25 mouse cellular contexts compared by ENCODE assay signal in the genomic region with DNA sequence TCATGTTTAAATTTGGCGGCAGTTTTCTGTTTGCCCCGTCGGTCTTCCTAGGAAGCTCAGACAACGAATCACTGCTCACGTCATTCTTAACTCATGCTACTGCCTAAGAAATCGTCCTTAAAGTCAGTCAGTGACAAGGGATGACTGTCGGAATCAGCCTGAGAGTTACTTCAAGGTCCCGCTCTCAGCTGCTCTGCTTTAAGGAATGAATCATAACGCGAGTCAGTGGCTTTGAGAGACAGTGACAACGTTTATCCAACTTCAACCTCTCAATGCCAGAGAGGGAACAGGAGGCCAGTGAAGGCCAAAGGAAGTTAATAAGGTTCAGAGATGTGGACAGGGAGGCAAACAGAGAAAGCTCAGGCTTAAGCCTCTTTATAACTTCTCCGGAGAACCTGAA. TPM values are rescaled to one million over a fixed set of nuclear protein-coding genes. Genes with fewer than 3 reads are reported as not detected.
DNase-seq lines count a peak whose midpoint lies in the region; TF ChIP-seq lines count a peak whose summit lies in the region.
"Had no signal": no experiment of that assay in that cellular context is flagged by ENCODE, and none has a peak within 500 bp of the region (broad histone marks: within the 10 kb centered on the region; RNA-seq: fewer than 3 reads in every experiment).

No protein-coding gene starts in this region.

- H3K4me1 ChIP-seq in embryonic fibroblast, embryonic 13.5 days (ENCODE audit: control insufficient read depth, insufficient read depth, low read length), result peaks cover 3% of the 10 kb centered on the region; the same call in 1 of the 2 replicates
- H3K4me1 ChIP-seq: embryonic facial prominence, embryonic 15.5 days; forebrain, embryonic 12.5 days; heart, embryonic 13.5 days; hindbrain, embryonic 15.5 days had no signal

- no peak for TF ChIP-seq POLR2A in embryonic fibroblast, embryonic 13.5 days (IDR thresholded peaks at IDR 0.05; ENCODE audit: low read depth, low read length)

- H3K4me3 ChIP-seq in embryonic fibroblast, embryonic 13.5 days (ENCODE audit: insufficient read depth, low read length), result no peak overlapping the region
- H3K4me3 ChIP-seq: embryonic facial prominence, embryonic 12.5 days; embryonic facial prominence, embryonic 15.5 days; erythroblast, embryonic 14.5 days; forebrain, embryonic 12.5 days; forebrain, embryonic 15.5 days; gastrocnemius, adult 2 months; heart, embryonic 13.5 days; hindbrain, embryonic 15.5 days had no signal

- no peak for TF ChIP-seq CTCF in embryonic fibroblast, embryonic 13.5 days (IDR thresholded peaks at IDR 0.05; ENCODE audit: borderline replicate concordance, insufficient read depth, low read length)

- peak; percentile 43 for DNase-seq in adrenal gland, adult 8-10 months
- DNase-seq in adrenal gland, postnatal 25 days, result no peak
- DNase-seq in Muller cell, postnatal 12 days (ENCODE audit: inconsistent ontology term), result peak; percentile 33
- DNase-seq in adrenal gland, postnatal 10 days, result peak; percentile 25
- DNase-seq in layer of hippocampus, adult 8-10 months (ENCODE audit: low spot score in 2 of 2), result no peak
- DNase-seq in layer of hippocampus, adult 9-11 months, result no peak
- DNase-seq: cerebellum, adult 11 months; cerebellum, adult 2 months; cerebellum, adult 9-11 months; cerebellum, postnatal 25 days; gastrocnemius, adult 2 months; gastrocnemius, postnatal 14 days; heart, adult 18-20 months; heart, postnatal 14 days; heart, postnatal 4 days; kidney, adult 2 months had no signal

- H3K27ac ChIP-seq in embryonic fibroblast, embryonic 13.5 days (ENCODE audit: insufficient read depth, low read length), result peak overlapping the region; percentile 54
- H3K27ac ChIP-seq: embryonic facial prominence, embryonic 12.5 days; embryonic facial prominence, embryonic 15.5 days; forebrain, embryonic 12.5 days; forebrain, embryonic 15.5 days; gastrocnemius, adult 2 months; heart, embryonic 13.5 days; hindbrain, embryonic 15.5 days had no signal

RNA-seq across cellular contexts. Expression of gene Fsip1, which starts 7.8 kb away (rescaled TPM):
- total RNA-seq in adrenal gland, adult 8-10 months (2022), result under 1 TPM; 0.26 to 0.77 (median 0.43) TPM
- 0.94 and 1.4 TPM in 2 replicates for total RNA-seq in adrenal gland, postnatal 25 days (2021)
- total RNA-seq in adrenal gland, postnatal 10 days (2021), result under 1 TPM; 0.45 to 0.79 TPM
- 0.92 and 0.93 TPM in 2 replicates for polyA plus RNA-seq in embryonic fibroblast, embryonic 13.5 days (2011; ENCODE audit: insufficient read length, low read depth, missing spikeins)
- total RNA-seq in layer of hippocampus, adult 8-10 months (2022), result 1 to 10 TPM in 3 of 4 experiments, under 1 TPM in 1; 0.72 to 1.7 (median 1.3) TPM
- total RNA-seq: gastrocnemius, adult 2 months; gastrocnemius, postnatal 14 days; gastrocnemius, postnatal 4 days; heart, adult 18-20 months had no signal
- polyA plus RNA-seq: erythroblast, embryonic 14.5 days; heart, embryonic 13.5 days had no signal

Comparison
In these comparisons a context has a peak if more than half of its experiments do, and no peak if none do; other contexts are left out.
1. DNase-seq: peak in adrenal gland, adult 8-10 months (single experiment), Muller cell, postnatal 12 days (single experiment) and adrenal gland, postnatal 10 days (single experiment); none in adrenal gland, postnatal 25 days (single experiment), layer of hippocampus, adult 8-10 months (0 of 2) and layer of hippocampus, adult 9-11 months (single experiment).